Mouse (Mus musculus): ENCODE data around the gene Dgkq.

The Dgkq gene

GRCm38 (mm10) chr5:108668977-108669936 is at the start of gene Dgkq:
Gene Dgkq, minus strand, starts transcription at chr5:108669672.
- DNase-seq (ENCODE audit: low read depth) = peak; percentile 89

GRCm38 (mm10) chr5:108718051-108718450 is 48.6 kb upstream of the Dgkq start:
- no peak for DNase-seq (ENCODE audit: low read depth)

DNA sequence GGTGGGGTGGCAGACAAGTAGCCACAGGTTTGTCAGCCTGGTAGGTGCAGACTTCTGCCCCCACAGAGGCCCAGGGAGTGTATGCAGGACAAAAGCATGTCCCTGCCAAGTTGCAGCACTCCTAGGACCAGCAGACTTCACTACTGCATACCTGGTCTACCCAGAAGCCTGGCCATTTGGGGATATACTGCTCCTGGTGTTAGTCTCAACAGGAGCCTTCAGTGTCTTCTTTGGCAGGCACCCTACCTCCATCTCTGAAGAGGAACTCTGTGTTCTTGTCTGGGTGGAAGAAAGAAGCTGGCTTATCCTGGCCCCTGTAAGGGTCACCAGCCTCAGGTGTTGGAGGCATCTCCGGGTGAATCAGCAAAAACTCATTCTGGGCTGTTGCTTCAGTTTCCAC is 46.5 kb upstream of the Dgkq start:
- no peak for DNase-seq (ENCODE audit: low read depth)

DNA sequence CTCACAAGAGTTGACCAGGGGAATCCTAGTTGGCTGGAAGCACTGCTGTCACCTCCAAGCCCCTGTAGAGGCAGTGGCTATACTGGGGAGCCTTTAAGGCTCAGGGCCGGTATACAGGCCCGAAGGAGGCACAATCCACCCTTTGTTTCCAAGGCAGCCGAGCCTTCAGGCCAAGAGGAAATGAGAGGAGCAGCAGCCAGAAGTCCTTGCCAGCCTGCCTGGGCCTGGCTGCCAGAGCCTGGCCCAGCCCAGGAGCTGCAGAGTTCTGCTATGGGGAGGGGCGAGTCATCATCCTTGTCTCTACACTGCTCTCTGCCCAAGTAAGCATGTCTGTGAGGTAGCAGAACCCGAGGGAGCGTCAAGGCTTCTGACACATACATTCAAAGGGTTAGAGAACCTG is 44.7 kb upstream of the Dgkq start:
- no peak for DNase-seq (ENCODE audit: low read depth)

GRCm38 (mm10) chr5:108713691-108714090 is 44.2 kb upstream of the Dgkq start:
- no peak for DNase-seq (ENCODE audit: low read depth)

- DNase-seq (ENCODE audit: low read depth) = no peak
Observed at GRCm38 (mm10) chr5:108713096-108713495, 43.6 kb upstream of the Dgkq start.

- no peak for DNase-seq (ENCODE audit: low read depth)
Observed at GRCm38 (mm10) chr5:108711968-108712367, 42.5 kb upstream of the Dgkq start.

GRCm38 (mm10) chr5:108708981-108709731 is 39.7 kb upstream of the Dgkq start:
- DNase-seq (ENCODE audit: low read depth) = no peak

GRCm38 (mm10) chr5:108708419-108708818 is 38.9 kb upstream of the Dgkq start:
- no peak for DNase-seq (ENCODE audit: low read depth)

DNA sequence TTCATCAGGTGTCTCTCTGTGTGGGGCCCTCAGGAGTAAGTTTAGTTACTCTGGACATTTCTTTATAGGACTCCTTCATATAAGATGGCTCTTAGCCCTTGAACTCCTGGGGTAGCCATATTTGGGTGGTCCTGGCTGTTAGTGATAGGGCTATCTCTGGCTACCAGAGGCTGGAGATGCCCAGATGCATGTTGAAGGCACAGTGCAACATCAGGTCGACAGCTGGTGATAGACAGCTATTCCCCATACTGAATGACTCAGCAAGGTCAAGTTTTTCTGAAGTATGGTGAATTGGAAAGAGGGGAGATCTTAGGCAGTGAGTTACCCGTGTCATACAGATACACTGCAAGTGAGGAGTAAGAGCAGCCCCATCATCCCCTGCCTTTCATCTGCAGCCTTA is 38.3 kb upstream of the Dgkq start:
- DNase-seq (ENCODE audit: low read depth) = no peak

- DNase-seq (ENCODE audit: low read depth) = no peak
Observed at GRCm38 (mm10) chr5:108703754-108704626, 34.5 kb upstream of the Dgkq start.

GRCm38 (mm10) chr5:108701341-108702021 is 32.0 kb upstream of the Dgkq start:
- DNase-seq (ENCODE audit: low read depth) = no peak

DNA sequence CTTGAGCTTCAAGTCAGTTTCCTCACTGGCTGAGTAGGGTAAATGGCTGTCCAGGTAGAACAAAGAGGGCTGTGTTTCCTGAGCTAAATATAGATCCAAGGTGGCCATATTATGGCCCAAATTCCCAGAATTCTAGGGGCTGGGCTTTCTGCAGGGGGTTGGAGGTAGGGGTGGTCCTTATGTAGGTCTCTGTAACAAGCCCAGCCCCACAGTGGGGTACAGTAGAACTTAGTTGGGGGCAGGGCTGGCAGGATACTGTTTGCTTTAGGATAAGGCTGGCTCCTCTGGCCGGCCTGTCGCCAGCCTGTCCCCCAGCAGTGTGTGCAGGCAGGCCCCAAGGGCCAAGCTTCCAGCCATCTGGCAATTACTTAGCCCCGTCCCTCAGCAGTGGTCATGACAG is 30.9 kb upstream of the Dgkq start:
- no peak for DNase-seq (ENCODE audit: low read depth)

- no peak for DNase-seq (ENCODE audit: low read depth)
Observed at GRCm38 (mm10) chr5:108697341-108697753, 27.9 kb upstream of the Dgkq start.

GRCm38 (mm10) chr5:108696542-108696941 is 27.1 kb upstream of the Dgkq start:
- no peak for DNase-seq (ENCODE audit: low read depth)

- no peak for DNase-seq (ENCODE audit: low read depth)
Observed at GRCm38 (mm10) chr5:108695861-108696260, 26.4 kb upstream of the Dgkq start.

GRCm38 (mm10) chr5:108694352-108695261 is 25.1 kb upstream of the Dgkq start:
- DNase-seq (ENCODE audit: low read depth) = peak; percentile 54

DNA sequence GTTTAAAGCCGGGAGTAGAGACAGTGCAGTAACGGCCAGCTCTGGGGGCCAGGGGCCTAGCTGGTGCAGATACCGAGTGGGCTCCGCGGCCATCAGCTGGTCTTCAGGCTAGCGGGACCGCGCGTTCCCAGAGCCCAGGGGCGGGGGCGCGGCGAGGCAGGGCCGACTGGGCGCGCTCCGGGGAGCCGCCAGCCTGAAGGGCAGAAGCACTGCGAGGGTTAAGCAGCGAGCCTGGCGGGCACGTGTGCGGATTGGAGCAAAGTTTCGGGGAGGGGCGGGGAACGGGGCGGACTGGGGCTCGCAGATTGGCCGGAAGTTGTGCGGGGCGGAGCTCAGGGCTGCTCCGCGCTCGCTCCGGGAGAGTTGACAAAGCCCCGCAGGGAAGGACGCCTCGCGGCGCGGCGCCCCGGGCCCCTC is 24.4 kb upstream of the Dgkq start:
- peak; percentile 95 for DNase-seq (ENCODE audit: low read depth)

- peak; percentile 89 for DNase-seq (ENCODE audit: low read depth)
Observed at GRCm38 (mm10) chr5:108692271-108692670, 22.8 kb upstream of the Dgkq start, which contains the start of gene Fgfrl1. Gene Fgfrl1, plus strand, starts transcription at chr5:108692382.

DNA sequence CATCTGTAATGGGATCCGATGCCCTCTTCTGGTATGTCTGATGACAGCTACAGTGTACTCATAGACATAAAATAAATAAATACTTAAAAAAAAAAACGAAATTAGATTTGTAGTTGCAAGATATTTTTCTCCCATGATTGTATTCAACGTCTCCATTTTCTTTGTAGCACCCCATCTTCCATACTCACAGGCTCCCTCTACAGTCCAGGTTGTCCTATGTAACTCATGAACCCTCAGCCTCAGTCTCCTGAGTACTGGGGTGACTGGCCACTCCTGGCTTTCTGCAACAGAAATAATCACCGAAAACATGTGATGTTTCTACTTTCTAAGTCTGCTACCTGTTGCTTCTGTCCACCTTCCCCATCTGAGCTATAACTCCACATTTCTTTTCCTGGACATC is 21.7 kb upstream of the Dgkq start:
- DNase-seq (ENCODE audit: low read depth) = peak; percentile 54
